Mouse (Mus musculus): ENCODE measurements around the gene Gm13691.
"Not testable (repeated sequence)": the region's sequence is repeated elsewhere in the genome, so short reads cannot be mapped to it uniquely, and the experiment has no call there.

The Gm13691 gene

DNA sequence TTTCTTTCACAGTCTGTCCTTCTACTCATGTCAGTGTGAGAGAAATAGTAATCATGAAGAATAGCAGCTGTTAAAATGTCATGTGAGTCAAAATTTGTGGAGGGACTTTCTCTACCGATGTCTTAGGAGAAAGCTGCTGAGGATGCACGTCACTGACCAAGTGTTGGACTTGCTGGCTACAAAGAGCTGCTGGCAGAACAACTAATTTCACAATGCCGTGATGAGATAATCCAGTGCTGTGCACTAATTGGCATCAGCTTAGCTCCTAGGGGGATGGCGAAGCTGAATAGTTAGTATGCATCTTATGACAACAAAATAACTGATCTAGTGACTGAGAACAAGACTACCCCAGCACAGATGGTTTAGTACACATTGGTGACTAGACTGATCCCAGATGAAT is 34.9 kb downstream of the Gm13691 start:
- in situ Hi-C loops (cut with MboI, MseI), result no loop called here

DNA sequence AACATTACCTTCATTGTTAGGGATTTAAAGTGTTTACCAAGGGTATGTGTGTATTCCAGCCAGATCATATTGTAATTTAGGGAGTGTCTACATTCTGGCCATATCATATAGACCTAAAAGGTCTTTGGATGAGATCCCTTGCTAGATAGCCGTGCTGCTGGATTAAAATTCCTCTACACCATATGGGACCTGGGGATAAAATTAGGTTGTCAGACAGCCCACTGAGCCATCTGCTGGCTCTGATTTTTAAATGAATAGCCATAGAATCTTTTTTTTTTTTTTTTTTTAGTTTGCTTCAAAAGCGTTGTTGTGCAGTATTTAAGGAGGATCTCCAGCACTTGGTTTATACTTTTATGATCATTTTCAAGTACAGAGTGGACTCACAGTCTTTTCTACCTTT is 42.2 kb downstream of the Gm13691 start:
- in situ Hi-C loops (cut with MboI, MseI), result no loop called here

DNA sequence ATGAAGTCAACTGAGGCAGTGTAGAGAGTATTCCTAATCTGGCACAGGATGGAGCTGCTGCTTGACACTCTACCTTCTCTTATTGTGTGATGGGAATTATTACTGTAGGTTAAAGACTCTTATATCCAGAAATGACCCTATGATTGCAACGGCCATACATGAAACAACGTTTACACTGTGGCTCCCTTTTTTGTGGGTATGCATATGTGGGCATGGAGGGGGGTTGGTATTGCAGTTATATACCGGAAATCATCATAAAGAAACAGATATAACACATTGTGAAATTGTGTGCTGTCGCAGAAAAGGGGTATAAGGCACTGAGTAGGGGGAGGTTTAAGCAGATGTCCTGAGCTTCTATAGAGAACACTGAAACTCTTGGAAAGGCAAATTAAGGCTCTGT is 45.6 kb downstream of the Gm13691 start:
- in situ Hi-C loops (cut with MboI, MseI), result no loop called here

DNA sequence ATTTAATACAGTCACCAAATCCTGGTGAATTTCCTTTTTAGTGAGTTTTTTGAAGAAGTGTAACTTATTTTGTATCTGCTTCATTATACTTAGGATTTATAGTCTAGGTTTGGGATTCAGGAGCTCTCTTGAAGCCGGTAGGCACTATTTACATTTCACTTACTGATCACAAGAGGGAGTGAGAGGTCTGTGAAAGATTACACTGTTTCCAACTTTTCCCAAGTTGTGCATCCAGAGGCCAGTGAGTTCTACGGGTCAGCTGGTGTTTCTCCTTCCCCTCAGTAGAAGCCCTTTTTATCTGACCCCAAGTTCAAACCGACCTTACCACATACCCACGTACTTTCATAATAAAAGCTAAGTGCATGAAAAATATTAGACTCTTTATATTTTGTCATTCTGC is 47.0 kb downstream of the Gm13691 start:
- in situ Hi-C loops (cut with MboI, MseI), result no loop called here

DNA sequence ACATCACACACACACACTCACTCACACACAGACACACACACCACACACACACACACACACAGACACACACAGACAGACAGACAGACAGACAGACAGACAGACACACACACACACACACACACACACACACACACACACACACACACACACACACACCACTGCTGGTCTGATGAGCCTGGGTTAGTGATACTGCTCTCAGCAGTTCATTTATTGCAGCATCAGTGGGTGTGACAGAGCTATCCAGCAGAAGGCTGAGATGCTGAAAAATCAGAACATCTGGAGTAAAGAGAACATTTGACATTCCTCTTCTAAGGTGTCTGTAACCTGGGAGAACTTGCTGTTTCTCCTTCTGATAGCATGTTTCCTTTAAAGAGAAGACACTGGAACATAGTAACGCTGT is 47.6 kb downstream of the Gm13691 start:
- in situ Hi-C loops (cut with MboI, MseI), result not testable (repeated sequence)

DNA sequence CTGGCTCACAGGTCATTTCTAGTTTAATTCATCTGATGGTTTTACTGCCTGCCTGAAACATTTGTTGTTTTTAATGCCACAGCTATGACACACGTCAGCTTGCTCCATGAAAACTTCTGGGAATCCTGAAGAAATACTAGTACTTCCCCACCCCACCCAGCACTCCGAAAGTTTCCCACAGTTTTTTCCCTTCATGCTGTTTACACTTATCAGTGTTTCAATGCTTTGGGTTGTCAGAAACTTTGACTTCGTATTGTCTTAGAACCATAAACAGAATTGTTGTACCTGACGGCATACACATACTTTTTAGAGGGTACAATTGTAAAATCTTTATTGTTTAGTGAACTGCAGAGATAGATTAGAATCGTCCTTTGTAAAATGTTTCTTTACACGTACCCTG is 48.9 kb downstream of the Gm13691 start:
- in situ Hi-C loops (cut with MboI, MseI), result no loop called here
